Mouse (Mus musculus) mesoderm, embryonic 11.5 days (tissue): ENCODE data around the gene 1700016K19Rik.

Experiments used
- DNase-seq: peaks from one replicate; pipeline ENCODE4 v3.0.0-alpha.2; 2012; ENCODE audit warnings: low read depth, low spot score

Gene 1700016K19Rik

DNA sequence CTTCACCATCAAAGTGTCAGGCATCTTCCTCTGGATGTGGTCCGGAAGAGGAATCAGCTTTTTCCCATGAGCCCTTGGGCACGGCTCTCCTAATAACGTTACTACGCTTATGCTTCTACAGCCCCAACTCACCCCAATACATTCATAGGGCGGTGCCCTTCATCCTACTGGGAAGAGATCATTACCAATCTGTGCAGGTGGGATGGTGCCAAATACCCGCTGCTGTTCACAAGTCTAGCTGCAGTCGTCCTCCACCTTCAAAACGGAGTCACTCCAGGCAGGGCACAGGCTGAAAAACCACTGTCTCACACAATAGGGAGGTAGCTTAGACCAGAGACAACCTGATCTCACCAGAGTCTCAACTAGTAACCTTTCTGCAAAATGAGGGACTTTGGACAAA is 35.5 kb downstream of the 1700016K19Rik start:
- DNase-seq = no peak

DNA sequence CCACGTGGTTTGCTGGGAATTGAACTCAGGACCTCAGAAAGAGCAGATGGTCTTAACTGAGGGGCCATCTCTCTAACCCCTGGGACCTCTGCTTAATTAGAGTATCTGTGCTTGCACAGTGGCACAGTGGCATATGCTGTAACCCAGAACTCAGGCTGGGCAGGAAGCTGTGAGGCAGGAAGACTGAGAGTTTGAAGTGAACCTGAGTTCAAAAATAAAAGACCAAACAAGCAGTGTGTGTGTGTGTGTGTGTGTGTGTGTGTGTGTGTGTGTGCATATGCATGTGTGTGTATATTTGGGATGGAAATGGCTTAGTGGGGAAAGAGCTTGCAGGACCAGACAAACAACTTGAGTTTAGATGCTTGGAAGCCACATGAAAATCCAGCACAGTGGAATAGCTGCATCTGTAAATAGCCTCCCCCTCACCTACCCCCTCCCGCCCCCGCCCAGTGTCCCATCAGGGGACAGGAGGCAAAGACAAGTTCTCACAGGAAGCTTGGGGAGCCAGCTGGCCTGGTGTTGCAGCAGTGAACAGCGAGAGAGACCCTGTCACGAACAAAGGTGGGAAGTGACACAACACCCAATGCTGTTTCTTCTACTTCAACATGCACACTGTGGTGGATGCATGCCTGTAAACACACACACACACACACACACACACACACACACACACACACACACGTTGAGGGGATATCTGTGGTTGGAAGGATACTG is 38.0 kb downstream of the 1700016K19Rik start:
- no peak for DNase-seq

DNA sequence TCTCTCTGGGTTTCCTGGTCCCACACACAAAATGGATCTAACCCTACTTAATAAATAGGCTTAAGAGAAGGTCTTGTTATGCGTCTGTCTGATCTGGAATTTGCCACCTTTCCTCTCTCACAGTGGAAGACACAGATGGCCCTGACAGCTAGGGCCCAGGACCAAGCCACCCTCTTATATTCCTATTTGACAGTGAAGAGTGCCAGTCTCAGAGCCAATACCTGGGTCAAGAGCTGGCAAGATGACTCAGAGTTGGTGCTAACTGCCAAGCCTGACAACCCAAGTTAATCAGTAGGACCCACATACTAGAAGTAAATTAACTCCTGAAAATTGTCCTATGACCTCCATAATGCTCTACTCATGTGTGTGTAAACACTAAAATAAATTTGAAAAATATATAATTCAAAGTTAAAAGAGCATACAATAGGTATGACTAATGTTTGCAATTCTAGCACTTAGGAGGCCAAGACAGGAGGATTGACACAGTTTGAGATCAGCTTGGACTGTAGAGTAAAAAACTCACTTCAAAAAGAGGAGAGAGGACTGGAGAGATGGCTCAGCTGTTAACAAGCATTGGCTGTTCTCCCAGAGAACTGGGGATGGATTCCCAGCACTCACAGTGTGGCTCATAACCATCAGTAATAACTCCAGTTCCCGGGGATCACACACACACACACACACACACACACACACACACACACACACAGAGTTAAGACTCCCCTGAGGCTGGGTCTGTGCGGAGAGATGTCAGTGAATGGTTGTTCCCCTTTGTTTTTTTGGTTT is 39.8 kb downstream of the 1700016K19Rik start:
- no peak for DNase-seq

DNA sequence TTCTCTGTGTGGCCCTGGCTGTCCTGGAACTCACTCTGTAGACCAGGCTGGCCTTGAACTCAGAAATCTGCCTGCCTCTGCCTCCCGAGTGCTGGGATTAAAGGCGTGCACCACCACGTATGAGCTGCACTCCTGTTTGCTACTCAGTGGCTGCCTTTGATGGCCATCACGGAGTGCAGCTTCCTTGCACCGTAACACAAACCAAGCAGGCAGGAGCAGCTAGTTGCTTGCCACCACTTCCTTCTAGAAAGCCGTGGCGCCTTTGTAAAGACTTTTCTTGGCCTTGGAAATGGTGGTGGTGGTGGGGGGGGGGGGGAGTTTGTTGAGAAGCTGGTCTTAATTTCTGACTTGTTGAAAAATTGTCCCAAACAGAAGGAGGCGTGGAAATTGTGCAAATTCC is 40.4 kb downstream of the 1700016K19Rik start:
- DNase-seq = no peak

DNA sequence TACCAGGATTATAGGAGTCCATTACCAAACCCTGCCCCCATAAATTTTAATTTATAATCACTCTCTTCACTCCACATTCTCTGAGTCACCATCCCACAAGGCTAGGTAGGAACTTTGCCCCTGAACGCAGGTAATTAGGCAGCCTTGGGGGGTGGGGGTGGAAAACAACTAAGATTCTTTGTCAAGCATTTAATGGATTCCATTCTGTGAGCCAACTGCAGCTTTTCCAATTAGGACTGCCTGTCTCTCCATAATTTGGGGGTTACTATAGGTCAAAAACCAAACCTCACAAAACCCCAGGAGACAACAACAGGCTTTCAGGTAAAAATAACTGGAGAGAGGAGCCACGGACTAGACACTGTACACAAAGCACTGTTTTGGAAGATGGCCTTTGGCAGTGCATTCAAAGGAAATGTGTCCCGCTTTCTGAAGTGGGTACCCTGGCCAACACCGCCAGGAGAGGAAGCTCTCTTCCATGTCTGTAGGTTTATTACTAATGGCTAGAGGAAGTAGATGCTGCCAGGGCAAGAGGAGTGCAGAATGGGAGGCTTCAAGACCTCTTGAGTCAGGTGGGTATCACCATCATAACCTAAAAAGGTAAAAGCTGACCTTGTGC is 41.2 kb downstream of the 1700016K19Rik start:
- no peak for DNase-seq

DNA sequence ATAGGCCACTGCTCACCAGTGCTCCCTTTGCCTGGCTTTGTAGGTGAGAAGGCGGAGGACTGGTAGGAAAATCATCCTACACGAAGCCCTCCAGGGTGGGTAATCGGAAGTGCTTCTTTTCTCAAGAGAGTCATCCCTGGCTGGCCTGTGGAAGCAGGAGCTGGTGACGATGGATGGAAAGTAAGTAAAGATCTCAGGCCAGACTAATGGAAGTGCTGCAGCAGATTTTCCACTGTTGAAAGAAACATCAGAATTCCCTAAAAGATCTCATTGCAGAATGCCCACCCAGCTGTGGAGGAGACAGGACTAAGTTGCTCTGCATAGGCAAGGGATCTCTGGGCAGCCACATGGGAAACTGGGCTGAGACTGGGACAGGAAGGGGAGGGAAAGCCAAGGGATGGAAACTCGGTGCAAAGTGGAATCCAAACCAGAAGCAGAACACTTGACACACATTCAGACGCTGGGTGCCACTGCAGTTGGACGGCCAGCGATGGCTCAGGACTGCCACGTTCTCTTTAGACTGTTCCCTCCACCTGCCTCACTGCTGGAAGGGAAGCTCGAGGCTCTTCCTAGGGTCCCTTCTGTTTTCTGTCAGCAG is 42.4 kb downstream of the 1700016K19Rik start:
- DNase-seq = no peak

DNA sequence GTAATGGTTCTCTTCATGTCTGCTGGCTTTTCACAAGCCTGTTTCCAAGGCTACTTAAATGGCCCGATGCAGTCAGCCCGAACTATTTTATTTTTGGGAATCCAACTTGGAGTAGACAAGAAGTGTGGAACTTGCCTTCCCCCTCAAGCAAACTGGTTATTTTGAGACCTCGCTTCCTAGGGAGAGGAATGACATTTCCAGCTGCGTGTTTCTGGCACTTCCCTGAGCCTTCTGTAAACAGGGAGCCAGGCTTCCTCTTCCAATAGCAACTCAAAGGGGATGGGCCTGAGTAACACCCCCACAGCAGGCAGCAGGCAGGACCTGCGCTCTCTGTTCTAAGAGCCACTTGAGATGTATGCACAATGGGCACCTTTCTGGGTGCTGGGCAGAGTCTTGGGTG is 43.2 kb downstream of the 1700016K19Rik start:
- no peak for DNase-seq

DNA sequence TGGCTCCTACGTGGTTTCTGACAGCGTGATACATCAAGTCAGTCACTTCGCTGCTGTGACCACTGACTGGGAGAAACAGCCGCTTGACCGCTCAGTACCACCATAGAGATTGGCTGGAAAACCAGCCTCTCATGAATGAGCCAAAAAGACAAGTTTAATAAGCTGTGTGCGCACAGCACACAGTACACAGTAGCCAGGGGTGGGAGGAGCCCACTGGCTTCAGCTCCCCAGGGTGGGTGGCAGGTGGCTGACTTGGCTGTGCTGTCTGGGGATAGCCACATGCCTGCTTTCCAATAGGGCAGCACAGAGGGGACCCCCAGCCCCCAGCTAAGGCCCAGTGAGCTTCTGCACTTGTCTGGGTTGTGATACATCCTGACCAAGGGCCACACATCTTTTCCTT is 44.8 kb downstream of the 1700016K19Rik start:
- no peak for DNase-seq

DNA sequence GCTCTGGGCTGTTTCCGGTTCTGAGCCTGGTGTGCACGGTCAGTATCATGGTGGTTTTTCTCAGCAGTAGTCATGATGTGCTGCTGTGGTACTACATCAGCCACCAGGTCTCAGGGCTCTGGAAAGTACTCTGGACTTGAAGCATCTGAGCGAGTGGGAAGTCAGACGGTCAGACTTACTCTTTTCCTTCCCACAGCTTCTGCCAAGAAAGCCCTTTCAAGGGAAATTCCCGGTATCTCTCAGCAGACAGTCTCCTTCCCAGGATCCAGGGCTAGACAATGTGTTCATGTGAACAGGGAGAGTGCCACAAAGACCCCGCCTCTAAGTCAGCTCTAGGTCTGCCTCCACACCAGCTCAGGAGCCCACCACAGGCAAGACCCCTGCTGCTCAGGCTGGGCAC is 45.7 kb downstream of the 1700016K19Rik start:
- DNase-seq = no peak

DNA sequence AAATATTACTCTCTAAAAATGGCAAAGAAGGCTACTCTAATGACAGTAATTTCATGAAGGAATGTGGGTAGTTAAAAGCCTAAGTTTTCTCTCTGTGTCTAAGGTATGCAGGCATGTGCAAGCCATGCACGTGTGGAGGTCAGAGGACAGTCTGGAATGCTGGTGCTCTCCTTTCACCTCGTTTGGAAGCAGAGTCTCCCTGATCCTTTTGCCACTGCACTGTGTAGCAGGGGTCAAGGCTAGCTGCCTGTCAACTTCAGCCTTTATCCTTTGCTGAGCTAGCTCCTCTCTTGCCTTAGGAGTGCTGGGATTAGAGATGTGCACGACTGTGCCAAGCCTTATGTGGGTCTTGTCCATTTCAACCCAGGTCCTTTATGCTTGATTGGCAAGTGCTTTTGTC is 50.8 kb downstream of the 1700016K19Rik start:
- no peak for DNase-seq

DNA sequence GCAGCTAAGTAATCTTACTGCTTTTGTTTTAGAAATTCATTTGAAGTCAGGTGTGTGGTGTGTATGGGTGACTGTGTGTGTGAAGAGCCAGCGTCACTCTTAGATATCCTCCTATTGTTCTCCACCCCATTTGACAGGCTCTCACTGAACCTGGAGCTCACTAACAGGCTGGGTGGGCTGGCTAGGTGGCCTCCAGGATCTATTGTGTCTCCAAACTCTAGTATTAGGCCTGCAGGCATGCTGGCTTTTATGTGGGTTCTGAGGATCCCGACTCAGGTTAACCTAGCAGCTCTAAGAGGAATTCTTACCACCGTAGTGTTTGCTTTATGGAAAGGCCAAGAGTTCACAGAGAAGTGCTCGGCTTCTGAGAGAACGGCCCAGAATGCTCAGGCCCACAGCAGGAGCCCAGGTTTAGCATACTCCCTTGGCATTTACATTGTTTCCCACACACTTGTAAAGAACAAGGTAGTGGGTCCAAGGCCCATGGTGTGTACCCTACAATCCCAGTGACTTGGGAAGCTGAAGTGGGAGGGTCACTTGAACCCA is 51.3 kb downstream of the 1700016K19Rik start:
- DNase-seq = no peak

DNA sequence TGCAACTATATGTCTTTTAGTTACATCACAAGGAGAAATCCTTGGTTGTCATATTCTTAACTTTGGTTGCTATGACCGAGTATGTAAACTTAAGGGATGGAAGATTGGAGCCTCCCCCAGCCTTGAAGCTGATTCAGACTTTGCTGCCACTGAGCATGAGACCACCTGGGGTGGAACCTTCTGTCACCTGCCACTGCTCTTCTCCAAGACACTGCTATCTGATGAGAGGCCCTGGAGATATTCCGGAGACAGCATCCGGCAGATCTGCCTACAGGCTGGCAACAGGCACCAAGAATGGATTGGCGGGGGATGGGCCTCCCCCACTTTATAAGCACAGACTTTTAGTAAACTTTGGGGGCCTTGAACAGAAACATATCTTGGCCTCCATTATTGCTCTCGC is 52.8 kb downstream of the 1700016K19Rik start:
- no peak for DNase-seq
